Mouse (Mus musculus): ENCODE results near the gene Sorbs2. TPM values are rescaled to one million over a fixed set of nuclear protein-coding genes. Genes with fewer than 3 reads are reported as not detected.

Sorbs2 gene
- polyA plus RNA-seq, 1 experiment from 2014 or later: 13.3 TPM

DNA sequence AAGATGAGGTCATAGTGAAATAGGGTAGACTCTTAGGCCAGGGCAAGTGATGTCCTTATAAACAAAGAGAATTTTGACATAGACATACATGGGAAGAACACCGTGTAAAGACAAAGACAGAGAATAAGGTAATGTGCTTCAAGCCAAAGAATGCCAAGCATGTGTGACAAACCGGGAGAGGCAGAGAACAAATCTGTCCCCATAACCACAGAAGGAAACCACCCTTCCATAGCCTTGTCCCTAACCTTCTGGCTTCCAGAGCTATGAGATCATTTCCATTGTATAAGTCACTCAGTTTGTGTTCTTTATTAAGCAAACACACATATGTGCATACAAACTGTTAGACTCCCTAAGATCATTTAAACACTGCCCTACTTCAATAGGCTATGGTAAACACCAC is 21.3 kb downstream of the Sorbs2 start:
- ATAC-seq (no peak), DNase-seq (no peak)
- H3K4me1 ChIP-seq (ENCODE audit: insufficient read depth): no peaks in the 10 kb centered on the region
- H3K36me3 ChIP-seq (replicated peaks; ENCODE audit: insufficient read depth, low read length): no peaks in the 10 kb centered on the region
- TF ChIP-seq CTCF (IDR thresholded peaks at IDR 0.05; ENCODE audit: low read depth): no peak
- TF ChIP-seq EP300 (IDR thresholded peaks at IDR 0.05; ENCODE audit: low read depth): no peak
- H3K9me3 ChIP-seq (ENCODE audit: low read length): no peaks in the 10 kb centered on the region
- H3K27ac ChIP-seq (ENCODE audit: low read depth): no peak overlapping the region
- H3K27me3 ChIP-seq (ENCODE audit: insufficient read depth, low read length): no peaks in the 10 kb centered on the region
- no peak overlapping the region for H3K9ac ChIP-seq (replicated peaks)
- 46% methylated on average over 2 of the region's 2 CpGs for WGBS (ENCODE audit: insufficient replicate concordance)
- no peak overlapping the region for H3K4me3 ChIP-seq (ENCODE audit: low read depth, low read length)
- no peak overlapping the region for H3K4me2 ChIP-seq (ENCODE audit: low read depth, low read length)

DNA sequence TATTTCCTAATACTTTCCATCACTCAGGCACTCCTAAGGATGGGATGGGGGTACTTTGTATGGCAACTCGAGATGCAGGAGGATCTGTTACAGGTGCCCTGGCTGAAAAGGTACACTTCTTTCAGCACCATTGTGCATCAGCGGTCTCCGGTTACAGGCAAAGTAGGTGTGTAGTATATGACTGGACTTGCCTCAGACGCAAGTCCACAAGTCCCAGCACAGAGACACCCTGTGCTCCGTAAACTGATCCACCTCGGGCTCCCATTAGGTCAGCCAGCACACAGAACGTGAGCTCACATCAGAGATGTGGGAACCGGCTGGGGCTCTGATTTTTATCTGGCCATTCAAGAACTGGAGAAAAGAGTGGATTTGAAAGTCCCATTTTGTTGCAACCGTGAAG is 29.0 kb downstream of the Sorbs2 start:
- H3K4me1 ChIP-seq (ENCODE audit: insufficient read depth): no peaks in the 10 kb centered on the region
- H3K4me3 ChIP-seq (ENCODE audit: low read depth, low read length): no peak overlapping the region
- no peak for DNase-seq
- no peak overlapping the region for H3K27ac ChIP-seq (ENCODE audit: low read depth)
- H3K27me3 ChIP-seq (ENCODE audit: insufficient read depth, low read length): no peaks in the 10 kb centered on the region
- ATAC-seq: no peak
- no peak for TF ChIP-seq CTCF (IDR thresholded peaks at IDR 0.05; ENCODE audit: low read depth)
- TF ChIP-seq EP300 (IDR thresholded peaks at IDR 0.05; ENCODE audit: low read depth): no peak
- H3K4me2 ChIP-seq (ENCODE audit: low read depth, low read length): no peak overlapping the region
- H3K9ac ChIP-seq (replicated peaks): no peak overlapping the region
- H3K36me3 ChIP-seq (replicated peaks; ENCODE audit: insufficient read depth, low read length): no peaks in the 10 kb centered on the region
- H3K9me3 ChIP-seq (ENCODE audit: low read length): no peaks in the 10 kb centered on the region
- WGBS (ENCODE audit: insufficient replicate concordance): 71% methylated on average over 9 of the region's 9 CpGs

DNA sequence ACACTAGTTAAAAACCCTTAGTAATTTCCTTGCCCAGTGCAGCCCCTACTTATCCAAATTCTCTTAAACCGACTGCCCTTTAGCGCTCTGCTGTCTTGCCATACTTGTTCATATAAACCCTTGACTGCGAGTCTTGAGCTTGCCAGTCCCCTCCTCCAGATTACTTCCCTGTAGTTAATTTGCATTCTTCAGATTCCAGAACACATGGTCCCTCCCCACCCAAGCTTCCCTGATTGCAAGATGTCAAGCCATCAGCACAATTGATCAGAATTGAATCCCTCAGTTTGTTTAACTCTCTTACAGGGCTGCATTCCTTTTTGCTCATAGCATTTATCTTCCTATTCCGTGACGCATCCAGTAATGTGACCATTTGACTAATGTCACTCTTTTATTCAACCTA is 32.9 kb downstream of the Sorbs2 start:
- no peak overlapping the region for H3K9ac ChIP-seq (replicated peaks)
- H3K36me3 ChIP-seq (replicated peaks; ENCODE audit: insufficient read depth, low read length): no peaks in the 10 kb centered on the region
- no peak overlapping the region for H3K4me2 ChIP-seq (ENCODE audit: low read depth, low read length)
- H3K27ac ChIP-seq (ENCODE audit: low read depth): no peak overlapping the region
- no peak overlapping the region for H3K4me3 ChIP-seq (ENCODE audit: low read depth, low read length)
- no peaks in the 10 kb centered on the region for H3K27me3 ChIP-seq (ENCODE audit: insufficient read depth, low read length)
- DNase-seq (no peak), ATAC-seq (no peak)
- 67% methylated on average over 5 of the region's 5 CpGs for WGBS (ENCODE audit: insufficient replicate concordance)
- no peaks in the 10 kb centered on the region for H3K4me1 ChIP-seq (ENCODE audit: insufficient read depth)
- no peaks in the 10 kb centered on the region for H3K9me3 ChIP-seq (ENCODE audit: low read length)
- no peak for TF ChIP-seq EP300 (IDR thresholded peaks at IDR 0.05; ENCODE audit: low read depth)

DNA sequence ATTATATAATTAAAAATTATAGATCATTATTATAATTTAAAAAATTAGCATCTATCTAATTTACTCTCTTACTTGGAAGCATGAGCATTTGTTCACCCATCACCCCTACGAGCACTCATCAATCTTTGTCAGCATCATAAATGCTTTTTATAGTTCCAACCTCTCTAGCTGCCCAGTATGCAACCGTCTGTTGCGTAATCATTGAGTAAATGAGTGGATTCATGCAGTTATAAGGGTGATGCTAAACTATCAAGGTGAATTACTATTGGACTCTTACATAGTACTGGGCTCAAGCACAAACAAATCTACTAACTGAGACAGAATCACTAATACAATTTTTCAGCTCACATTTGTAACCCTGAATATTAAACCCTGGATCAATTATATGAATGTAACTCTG is 44.6 kb downstream of the Sorbs2 start:
- TF ChIP-seq EP300 (IDR thresholded peaks at IDR 0.05; ENCODE audit: low read depth) (no peak), CTCF (IDR thresholded peaks at IDR 0.05; ENCODE audit: low read depth) (no peak)
- Histone ChIP-seq H3K9ac (replicated peaks) (no peak overlapping the region), H3K4me1 (ENCODE audit: insufficient read depth) (no peaks in the 10 kb centered on the region), H3K4me2 (ENCODE audit: low read depth, low read length) (no peak overlapping the region), H3K9me3 (ENCODE audit: low read length) (no peaks in the 10 kb centered on the region), H3K27me3 (ENCODE audit: insufficient read depth, low read length) (no peaks in the 10 kb centered on the region), H3K36me3 (replicated peaks; ENCODE audit: insufficient read depth, low read length) (no peaks in the 10 kb centered on the region), H3K4me3 (ENCODE audit: low read depth, low read length) (no peak overlapping the region), H3K27ac (ENCODE audit: low read depth) (no peak overlapping the region)
- ATAC-seq: no peak
- no peak for DNase-seq
- WGBS (ENCODE audit: insufficient replicate concordance): 79% methylated on average over 3 of the region's 3 CpGs

DNA sequence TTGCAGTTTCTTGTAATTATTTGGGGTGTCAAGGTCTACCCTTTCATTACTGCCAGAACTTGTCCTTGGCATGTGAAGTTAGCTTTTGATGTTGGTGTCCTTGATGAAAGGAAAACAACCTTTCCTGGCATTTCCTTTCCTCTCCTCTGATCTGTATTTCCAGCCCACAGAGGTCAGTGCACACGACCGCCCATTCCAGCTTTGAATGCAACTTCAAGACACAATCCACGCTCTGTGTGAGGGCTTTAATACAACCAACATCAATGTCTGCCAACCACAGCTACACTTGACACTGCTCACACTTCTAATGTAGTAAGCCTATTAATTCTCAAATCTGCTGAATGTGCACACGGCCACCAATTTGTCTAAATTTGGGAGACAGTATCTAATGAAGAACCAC is 47.0 kb downstream of the Sorbs2 start:
- no peak overlapping the region for H3K4me3 ChIP-seq (ENCODE audit: low read depth, low read length)
- TF ChIP-seq EP300 (IDR thresholded peaks at IDR 0.05; ENCODE audit: low read depth) (no peak), CTCF (IDR thresholded peaks at IDR 0.05; ENCODE audit: low read depth) (no peak)
- no peaks in the 10 kb centered on the region for H3K27me3 ChIP-seq (ENCODE audit: insufficient read depth, low read length)
- no peak overlapping the region for H3K9ac ChIP-seq (replicated peaks)
- no peak overlapping the region for H3K27ac ChIP-seq (ENCODE audit: low read depth)
- WGBS (ENCODE audit: insufficient replicate concordance): 73% methylated on average over 4 of the region's 4 CpGs
- no peak overlapping the region for H3K4me2 ChIP-seq (ENCODE audit: low read depth, low read length)
- no peak for DNase-seq
- H3K4me1 ChIP-seq (ENCODE audit: insufficient read depth): no peaks in the 10 kb centered on the region
- ATAC-seq: no peak
- H3K36me3 ChIP-seq (replicated peaks; ENCODE audit: insufficient read depth, low read length): no peaks in the 10 kb centered on the region
- H3K9me3 ChIP-seq (ENCODE audit: low read length): no peaks in the 10 kb centered on the region

DNA sequence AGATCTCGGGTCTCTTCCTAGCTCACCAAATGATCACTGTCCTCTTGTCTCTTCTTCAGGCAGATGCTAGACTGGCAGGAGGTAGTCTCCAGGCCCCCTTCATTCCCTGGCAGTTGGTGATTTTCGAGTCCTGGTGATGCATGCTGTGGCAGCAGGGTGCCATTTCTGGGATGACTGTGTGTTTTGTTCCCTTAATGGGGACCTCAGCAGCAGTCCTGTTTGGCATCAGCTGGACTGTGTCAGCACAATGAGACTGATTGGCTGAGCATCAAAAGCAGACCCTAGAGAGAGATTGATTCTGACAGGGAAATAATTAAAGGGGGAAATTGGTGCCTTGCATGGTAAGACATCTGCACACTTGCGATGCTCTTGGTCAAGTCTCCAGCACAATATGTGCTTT is 50.3 kb downstream of the Sorbs2 start:
- 71% methylated on average over 3 of the region's 3 CpGs for WGBS (ENCODE audit: insufficient replicate concordance)
- Histone ChIP-seq H3K9ac (replicated peaks) (no peak overlapping the region), H3K27ac (ENCODE audit: low read depth) (no peak overlapping the region), H3K27me3 (ENCODE audit: insufficient read depth, low read length) (no peaks in the 10 kb centered on the region), H3K4me1 (ENCODE audit: insufficient read depth) (no peaks in the 10 kb centered on the region), H3K4me3 (ENCODE audit: low read depth, low read length) (no peak overlapping the region), H3K9me3 (ENCODE audit: low read length) (no peaks in the 10 kb centered on the region), H3K36me3 (replicated peaks; ENCODE audit: insufficient read depth, low read length) (no peaks in the 10 kb centered on the region), H3K4me2 (ENCODE audit: low read depth, low read length) (no peak overlapping the region)
- TF ChIP-seq EP300 (IDR thresholded peaks at IDR 0.05; ENCODE audit: low read depth): no peak
- TF ChIP-seq CTCF (IDR thresholded peaks at IDR 0.05; ENCODE audit: low read depth): no peak
- no peak for ATAC-seq
- no peak for DNase-seq

DNA sequence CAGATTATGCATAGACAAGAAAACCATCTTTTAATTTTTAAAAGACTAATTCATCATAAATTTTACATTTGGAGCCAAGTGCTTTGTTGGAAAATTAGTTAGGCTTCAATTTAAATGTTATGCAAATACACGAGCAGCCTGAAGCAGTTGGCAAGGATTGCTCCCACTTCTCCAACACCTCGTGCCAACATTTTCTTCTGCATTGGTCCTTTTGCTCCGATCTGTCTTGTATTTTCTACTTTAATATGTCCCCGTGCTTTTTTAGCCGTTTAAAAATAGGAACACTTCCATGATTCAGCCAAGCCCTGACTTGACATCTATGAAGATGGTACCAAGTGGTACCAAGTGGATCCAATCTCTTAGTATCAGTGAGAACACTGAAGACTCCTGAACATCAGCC is 50.8 kb downstream of the Sorbs2 start:
- no peak for ATAC-seq
- Histone ChIP-seq H3K27ac (ENCODE audit: low read depth) (no peak overlapping the region), H3K4me2 (ENCODE audit: low read depth, low read length) (no peak overlapping the region), H3K9me3 (ENCODE audit: low read length) (no peaks in the 10 kb centered on the region), H3K27me3 (ENCODE audit: insufficient read depth, low read length) (no peaks in the 10 kb centered on the region), H3K9ac (replicated peaks) (no peak overlapping the region), H3K4me3 (ENCODE audit: low read depth, low read length) (no peak overlapping the region), H3K36me3 (replicated peaks; ENCODE audit: insufficient read depth, low read length) (no peaks in the 10 kb centered on the region), H3K4me1 (ENCODE audit: insufficient read depth) (no peaks in the 10 kb centered on the region)
- TF ChIP-seq EP300 (IDR thresholded peaks at IDR 0.05; ENCODE audit: low read depth) (no peak), CTCF (IDR thresholded peaks at IDR 0.05; ENCODE audit: low read depth) (no peak)
- no peak for DNase-seq
- WGBS (ENCODE audit: insufficient replicate concordance): 74% methylated on average over 5 of the region's 5 CpGs

Measured in liver, postnatal 0 days (tissue).